Mouse (Mus musculus) kidney, adult 18-20 months (tissue): ENCODE results near the gene Khdc4.

Experiments
- DNase-seq: peaks from one replicate; pipeline ENCODE4 v3.0.0; 2021

Gene Khdc4

DNA sequence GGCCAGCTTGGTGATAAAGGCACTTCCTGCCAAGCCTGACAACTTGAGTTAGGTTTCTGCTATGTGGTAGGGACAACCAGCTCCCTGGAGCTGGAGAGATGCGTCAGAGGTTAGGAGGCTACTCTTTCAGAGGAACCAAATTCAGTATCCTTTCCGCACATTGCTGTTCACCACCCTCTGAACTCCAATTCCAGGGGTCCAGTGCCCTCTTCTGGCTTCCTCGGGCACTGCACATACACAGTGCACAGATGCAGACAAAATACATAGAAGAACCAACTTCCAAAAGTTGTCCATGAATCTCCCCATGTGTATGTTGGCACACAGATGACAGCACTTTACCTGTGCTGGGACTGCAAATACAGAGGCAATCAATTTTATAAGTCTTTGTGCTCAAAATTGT, 53.0 kb downstream of the Khdc4 start:
- DNase-seq, result peak; percentile 85

DNA sequence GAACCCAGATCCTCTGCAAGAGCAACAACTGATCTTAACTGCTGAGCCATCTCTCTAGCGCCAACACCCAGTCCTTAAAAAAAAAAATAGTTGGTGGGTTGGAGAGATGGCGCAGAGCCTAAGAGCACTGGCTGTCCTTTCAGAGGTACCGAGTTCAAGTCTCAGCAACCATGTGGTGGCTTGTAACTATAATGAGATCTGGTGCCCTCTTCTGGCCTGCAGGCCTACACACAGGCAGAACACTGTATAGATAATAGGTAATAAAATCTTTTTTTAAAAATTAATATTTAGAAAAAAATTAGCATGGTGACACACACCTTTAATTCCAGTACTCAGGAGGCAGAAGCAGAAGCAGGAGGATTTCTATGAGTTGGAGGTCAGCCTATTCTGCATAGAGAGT, 54.5 kb downstream of the Khdc4 start:
- DNase-seq, result no peak

DNA sequence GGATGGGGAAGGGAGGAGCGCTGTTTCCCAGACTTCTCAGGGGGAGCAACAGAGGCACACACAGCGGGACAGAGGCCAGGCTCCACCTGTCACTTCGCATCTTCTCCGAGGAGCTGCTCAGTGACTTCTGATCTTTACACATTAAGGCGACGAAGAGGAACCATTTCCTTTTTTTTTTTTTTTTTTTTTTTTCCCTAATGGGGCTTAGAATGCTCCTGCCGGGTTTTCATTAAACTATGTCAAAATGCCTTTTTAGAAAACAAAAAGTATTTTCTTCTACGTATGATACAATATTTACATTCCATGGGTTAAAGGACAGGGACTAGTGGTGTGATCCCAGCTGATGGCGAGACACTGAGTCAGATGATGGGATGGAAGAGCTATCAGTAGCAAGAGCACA, 59.9 kb downstream of the Khdc4 start:
- no peak for DNase-seq

DNA sequence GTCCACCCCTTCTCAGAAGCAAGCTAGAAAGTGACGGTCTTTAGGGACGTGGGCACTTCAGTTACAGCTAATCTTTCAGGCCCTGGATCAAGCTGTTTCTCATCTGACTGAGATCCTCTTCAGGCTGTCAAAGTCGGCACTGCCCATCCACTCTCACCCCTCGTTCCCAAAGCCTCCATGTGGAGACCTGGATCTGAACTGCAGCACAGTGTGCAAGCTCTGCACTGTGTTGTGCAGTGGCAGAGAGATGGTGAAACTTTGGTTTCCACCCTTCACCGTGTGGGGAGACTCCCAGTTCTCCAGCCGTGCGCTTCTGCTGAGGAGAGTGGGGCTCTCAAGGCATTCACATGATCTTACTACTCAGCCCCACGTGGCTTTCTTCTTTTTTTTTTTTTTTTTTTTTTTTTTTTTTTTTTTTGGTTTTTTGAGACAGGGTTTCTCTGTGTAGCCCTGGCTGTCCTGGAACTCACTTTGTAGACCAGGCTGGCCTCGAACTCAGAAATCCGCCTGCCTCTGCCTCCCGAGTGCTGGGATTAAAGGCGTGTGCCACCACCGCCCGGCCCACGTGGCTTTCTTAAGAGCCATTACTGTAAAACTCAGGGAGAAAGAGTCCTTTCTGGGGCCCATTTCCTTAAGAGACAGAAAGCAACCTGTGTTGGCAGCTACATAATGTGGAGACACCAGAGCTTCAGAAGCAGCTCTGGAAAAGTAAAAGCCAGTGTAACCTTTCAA, 60.7 kb downstream of the Khdc4 start:
- DNase-seq, result no peak

DNA sequence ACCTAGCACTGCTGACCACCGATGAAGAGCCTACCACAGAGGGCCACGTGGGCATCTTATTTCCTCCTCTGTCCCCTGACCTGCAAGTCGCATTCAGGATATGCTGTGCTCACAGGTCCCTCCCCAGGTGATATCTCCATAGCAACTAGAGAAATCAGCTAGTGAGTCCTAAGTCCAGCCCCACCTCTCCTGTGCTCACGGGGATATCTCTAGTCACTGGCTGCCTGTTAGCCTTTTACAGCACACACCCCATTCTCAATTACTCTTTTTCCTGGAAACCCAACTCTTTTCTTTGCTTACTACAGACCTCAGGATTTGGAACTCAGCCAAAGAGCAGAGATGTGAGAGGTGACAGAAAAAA, 61.2 kb downstream of the Khdc4 start:
- DNase-seq, result no peak

DNA sequence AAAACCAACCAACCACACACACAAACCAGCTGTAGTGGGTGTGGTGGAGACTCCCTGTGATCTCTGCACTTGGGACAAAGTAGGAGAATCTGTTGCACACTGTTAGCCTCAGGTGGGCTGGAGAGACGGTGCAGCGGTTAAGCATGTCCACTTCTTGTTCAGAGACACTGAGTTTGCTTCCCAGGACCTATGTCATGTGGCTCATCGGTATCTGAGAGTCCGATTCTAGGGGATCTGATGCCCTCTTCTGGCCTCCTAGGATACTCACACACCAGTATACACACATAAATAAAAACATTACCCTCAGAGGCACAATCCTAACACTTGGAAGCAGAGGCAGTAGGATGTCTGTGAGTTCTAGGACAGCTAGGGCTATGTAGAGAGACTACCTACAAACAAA, 68.7 kb downstream of the Khdc4 start:
- no peak for DNase-seq

DNA sequence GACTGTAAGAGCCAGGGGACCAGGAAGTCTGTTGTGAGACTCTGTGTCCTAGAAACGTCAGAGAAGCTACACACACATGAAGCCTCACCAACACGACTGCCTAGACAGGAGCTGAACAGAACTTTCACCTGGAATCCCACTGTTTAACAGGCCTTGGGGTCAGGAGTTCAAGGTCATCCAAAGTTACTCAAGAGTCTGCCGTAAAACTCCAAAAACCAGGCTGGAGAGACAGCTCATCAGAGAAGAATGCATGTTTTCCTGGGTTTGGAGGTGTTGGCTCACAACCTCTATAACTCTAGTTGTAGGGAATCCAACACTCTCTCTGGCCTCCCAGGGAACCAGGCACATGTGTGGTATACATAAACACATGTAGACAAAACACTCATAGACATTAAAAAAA, 69.9 kb downstream of the Khdc4 start:
- no peak for DNase-seq

DNA sequence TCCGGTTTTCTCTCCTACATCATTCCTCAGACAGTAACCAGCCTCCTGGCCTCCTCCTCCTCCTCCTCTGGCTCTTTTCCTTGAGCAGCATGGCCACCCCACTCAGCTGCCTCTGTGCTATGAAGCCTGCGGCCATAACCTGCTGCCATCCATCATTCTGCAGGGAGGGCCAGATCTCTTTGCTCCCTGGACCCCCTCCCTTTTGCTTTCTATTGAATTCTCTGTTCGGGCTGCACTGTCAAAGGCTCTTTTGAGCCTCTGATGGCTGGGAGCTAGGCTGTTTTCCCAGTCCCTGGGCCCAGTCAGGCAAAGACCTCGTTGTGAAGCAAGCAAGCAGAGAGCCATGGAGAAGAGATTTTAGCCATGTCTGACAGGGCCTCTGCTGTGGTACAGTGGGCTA, 70.7 kb downstream of the Khdc4 start:
- no peak for DNase-seq

DNA sequence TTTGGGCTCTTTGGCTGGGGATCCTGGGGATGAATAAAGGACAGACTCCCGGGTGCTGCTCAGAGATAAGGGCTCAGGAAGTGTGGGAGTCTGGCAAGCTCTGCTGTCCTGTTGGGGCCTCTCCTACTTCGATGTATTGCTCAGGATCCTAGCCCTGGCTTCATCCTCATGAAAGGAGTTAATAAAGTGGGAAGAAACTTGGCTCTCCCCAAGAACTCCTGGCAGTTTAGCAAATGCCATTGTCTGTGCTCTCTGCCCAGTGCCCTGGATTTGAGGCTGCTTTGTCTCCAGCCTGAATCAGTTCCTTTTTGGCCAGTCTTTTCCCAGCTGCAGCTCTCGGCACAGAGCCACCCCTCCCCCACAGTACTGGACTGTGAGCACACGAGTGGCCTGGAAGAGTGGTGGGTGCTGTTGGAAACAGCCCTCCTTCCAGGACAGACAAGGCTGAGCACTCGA, 72.5 kb downstream of the Khdc4 start:
- DNase-seq, result peak; percentile 26

DNA sequence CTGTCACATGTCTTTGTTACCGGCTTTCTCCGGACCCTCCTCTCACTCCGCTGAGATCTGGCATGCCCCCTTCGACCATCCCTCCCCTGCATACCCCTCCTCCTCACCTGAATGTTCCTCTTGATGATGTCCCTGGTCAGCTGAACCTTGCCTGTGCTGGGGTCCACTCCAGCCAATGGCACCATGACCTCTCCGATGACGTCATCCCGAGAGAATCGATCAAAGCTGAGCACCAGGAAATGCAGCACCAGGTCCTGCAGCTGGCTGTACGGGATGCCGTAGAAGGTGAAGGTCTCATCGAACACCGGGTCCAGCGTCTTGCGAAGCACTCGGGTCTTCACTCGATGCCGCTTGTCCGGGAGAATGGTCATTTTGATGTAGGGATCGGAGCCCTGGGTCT, 76.0 kb downstream of the Khdc4 start:
- DNase-seq, result no peak

DNA sequence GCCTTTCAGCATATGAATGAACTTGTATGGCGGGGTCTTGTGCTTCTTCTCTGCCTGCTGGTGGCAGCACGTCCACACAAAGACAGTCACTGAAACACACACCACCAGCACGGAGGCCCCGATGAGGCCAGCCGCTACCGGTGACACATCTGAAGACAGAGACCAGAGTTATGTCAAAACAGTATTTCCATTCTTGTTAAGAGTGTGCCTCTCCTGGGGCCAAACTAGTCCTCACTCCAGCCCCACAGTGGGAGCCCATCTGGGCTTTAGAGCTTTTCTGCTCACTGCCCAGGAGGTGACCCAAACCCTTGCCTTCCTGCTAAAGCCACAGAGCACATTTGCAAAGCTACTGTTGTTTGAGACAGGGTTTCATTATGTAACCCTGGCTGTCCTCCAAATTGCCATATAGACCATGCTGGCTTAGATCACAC, 76.8 kb downstream of the Khdc4 start:
- DNase-seq, result no peak
